Mouse (Mus musculus) forebrain, embryonic 13.5 days (tissue): Measurements from ENCODE around the gene Naga. TPM values are rescaled to one million over a fixed set of nuclear protein-coding genes. Genes with fewer than 3 reads are reported as not detected.
A peak's percentile ranks its signal among the peaks of the same experiment; 100 is the strongest.

Experiments used
- ATAC-seq: fragments of 200-750 bp; cut with Nextera tagmentation; 2 replicates; pipeline ENCODE4 v1.8.0; 2017
- H3K27ac ChIP-seq: fragments of 300-500 bp; sonication (generic); 2 replicates; pipeline ENCODE4 v1.5.1; 2015; ENCODE audit warnings: inconsistent platforms, mild to moderate bottlenecking, moderate library complexity
- H3K27me3 ChIP-seq: fragments of 300-500 bp; sonication (generic); 2 replicates; pipeline ENCODE4 v1.6.1; 2015; ENCODE audit warnings: mild to moderate bottlenecking, inconsistent platforms
- H3K36me3 ChIP-seq: fragments of 300-500 bp; sonication (generic); 2 replicates; pipeline ENCODE4 v1.6.1; 2015; ENCODE audit warnings: mild to moderate bottlenecking, inconsistent platforms; ENCODE audit not compliant: poor library complexity, severe bottlenecking
- H3K4me1 ChIP-seq: fragments of 300-500 bp; sonication (generic); 2 replicates; pipeline ENCODE4 v1.6.1; 2015; ENCODE audit warnings: inconsistent platforms
- H3K4me2 ChIP-seq: fragments of 300-500 bp; sonication (generic); 2 replicates; pipeline ENCODE4 v1.6.1; 2015; ENCODE audit warnings: inconsistent platforms, mild to moderate bottlenecking, moderate library complexity
- H3K4me3 ChIP-seq: fragments of 300-500 bp; sonication (generic); 2 replicates; pipeline ENCODE4 v1.5.1; 2015; ENCODE audit warnings: mild to moderate bottlenecking, inconsistent platforms
- H3K9ac ChIP-seq: fragments of 300-500 bp; sonication (generic); 2 replicates; pipeline ENCODE4 v1.6.1; 2015; ENCODE audit warnings: mild to moderate bottlenecking, inconsistent platforms
- H3K9me3 ChIP-seq: fragments of 300-500 bp; sonication (generic); replicated peaks from 2 replicates; pipeline ENCODE4 v1.6.1; 2016; ENCODE audit warnings: inconsistent platforms
- WGBS: fragments of 180-500 bp; shearing (Covaris S2); methylation state at CpG from one replicate; pipeline ENCODE4 v1.1.7; 2015; 5-methylcytosine and 5-hydroxymethylcytosine counted together
- polyA plus RNA-seq: library from polyadenylated mRNA; unstranded; fragments of >200 nt; fragmentation: Nextera tagmentation; extraction: Ambion mirVana; gene quantifications from 2 replicates; pipeline ENCODE4 v1.2.1, GENCODE M21; 2015

Gene Naga
- polyA plus RNA-seq, result 19.4 and 25.2 TPM in 2 replicates

- no peak within 1 kb of the TSS for H3K27ac ChIP-seq
- H3K4me3 ChIP-seq, result peak within 1 kb of the TSS; percentile 53
These were observed at the start of gene Naga, which contains the start of the genes Pheta2 and Smdt1 for GRCm38 (mm10) chr15:82338593-82339112. Gene Naga, minus strand, starts transcription at chr15:82338925. Gene Pheta2, plus strand, starts transcription at chr15:82338942. Gene Smdt1, plus strand, starts transcription at chr15:82338959.

GRCm38 (mm10) chr15:82385729-82386128 is 47.0 kb upstream of the Naga start:
- H3K4me1 ChIP-seq, result peaks cover 3% of the 10 kb centered on the region
- H3K9me3 ChIP-seq, result no peaks in the 10 kb centered on the region
- H3K27me3 ChIP-seq, result no peaks in the 10 kb centered on the region; the same call in 1 of the 2 replicates
- WGBS, result 84% methylated on average over 2 of the region's 2 CpGs
- no peak overlapping the region for H3K4me2 ChIP-seq
- no peaks in the 10 kb centered on the region for H3K36me3 ChIP-seq
- ATAC-seq, result no peak
- no peak overlapping the region for H3K27ac ChIP-seq
- H3K9ac ChIP-seq, result no peak overlapping the region
- no peak overlapping the region for H3K4me3 ChIP-seq

More at GRCm38 (mm10) chr15:82338593-82339112, at the start of gene Naga, which contains the start of the genes Pheta2 and Smdt1:
- H3K9me3 ChIP-seq, result no peaks in the 10 kb centered on the region
- H3K36me3 ChIP-seq, result peaks cover 21% of the 10 kb centered on the region
- H3K27me3 ChIP-seq, result peaks cover 20% of the 10 kb centered on the region
- peak; percentile 93 for ATAC-seq
- under 1% methylated on average over 41 of the region's 41 CpGs for WGBS
- H3K4me2 ChIP-seq, result peak within 1 kb of the TSS; percentile 66
- peak within 1 kb of the TSS; percentile 70 for H3K9ac ChIP-seq
- peaks cover 28% of the 10 kb centered on the region for H3K4me1 ChIP-seq

GRCm38 (mm10) chr15:82382441-82382840 is 43.7 kb upstream of the Naga start:
- Histone ChIP-seq H3K9ac (no peak overlapping the region), H3K36me3 (no peaks in the 10 kb centered on the region), H3K4me1 (peaks cover 16% of the 10 kb centered on the region), H3K27me3 (no peaks in the 10 kb centered on the region), H3K4me3 (no peak overlapping the region), H3K27ac (no peak overlapping the region), H3K4me2 (no peak overlapping the region), H3K9me3 (no peaks in the 10 kb centered on the region)
- WGBS, result 91% methylated on average over 2 of the region's 2 CpGs
- ATAC-seq, result no peak

GRCm38 (mm10) chr15:82380714-82381062 is 42.0 kb upstream of the Naga start:
- H3K27ac ChIP-seq, result no peak overlapping the region
- peak overlapping the region; percentile 28; the same call in 1 of the 2 replicates for H3K9ac ChIP-seq
- no peak for ATAC-seq
- H3K9me3 ChIP-seq, result no peaks in the 10 kb centered on the region
- peak overlapping the region; percentile 35 for H3K4me3 ChIP-seq
- H3K36me3 ChIP-seq, result no peaks in the 10 kb centered on the region
- WGBS, result 39% methylated on average over 7 of the region's 7 CpGs
- H3K4me2 ChIP-seq, result peak overlapping the region; percentile 60
- H3K4me1 ChIP-seq, result peaks cover 29% of the 10 kb centered on the region
- no peaks in the 10 kb centered on the region for H3K27me3 ChIP-seq

GRCm38 (mm10) chr15:82379871-82380713 is 41.4 kb upstream of the Naga start, which contains the start of gene Cyp2d22:
Gene Cyp2d22, minus strand, starts transcription at chr15:82380260.
- ATAC-seq, result peak; percentile 80
- Histone ChIP-seq H3K4me3 (peak within 1 kb of the TSS; percentile 35), H3K9me3 (no peaks in the 10 kb centered on the region), H3K9ac (peak within 1 kb of the TSS; percentile 28), H3K36me3 (no peaks in the 10 kb centered on the region), H3K27me3 (no peaks in the 10 kb centered on the region), H3K4me2 (peak within 1 kb of the TSS; percentile 60), H3K27ac (no peak within 1 kb of the TSS), H3K4me1 (peaks cover 29% of the 10 kb centered on the region)
- WGBS, result under 1% methylated on average over 17 of the region's 24 CpGs

- WGBS, result 19% methylated on average over 7 of the region's 7 CpGs
- Histone ChIP-seq H3K4me2 (peak overlapping the region; percentile 60), H3K27ac (no peak overlapping the region), H3K4me1 (peaks cover 29% of the 10 kb centered on the region), H3K9me3 (no peaks in the 10 kb centered on the region), H3K4me3 (peak overlapping the region; percentile 35), H3K36me3 (no peaks in the 10 kb centered on the region), H3K27me3 (no peaks in the 10 kb centered on the region), H3K9ac (peak overlapping the region; percentile 24)
- 0 out of 2 replicates have a peak, but pooled peaks have one; percentile 13 for ATAC-seq
These were observed 40.8 kb upstream of the Naga start for GRCm38 (mm10) chr15:82379511-82379870.

GRCm38 (mm10) chr15:82378261-82379180 is 39.8 kb upstream of the Naga start:
- Histone ChIP-seq H3K9me3 (no peaks in the 10 kb centered on the region), H3K27me3 (no peaks in the 10 kb centered on the region), H3K36me3 (no peaks in the 10 kb centered on the region), H3K9ac (no peak overlapping the region), H3K4me2 (no peak overlapping the region), H3K4me3 (no peak overlapping the region), H3K4me1 (peaks cover 29% of the 10 kb centered on the region), H3K27ac (no peak overlapping the region)
- WGBS, result 57% methylated on average over 15 of the region's 15 CpGs
- no peak for ATAC-seq

GRCm38 (mm10) chr15:82377701-82378100 is 39.0 kb upstream of the Naga start:
- Histone ChIP-seq H3K27ac (no peak overlapping the region), H3K9ac (no peak overlapping the region), H3K4me1 (peaks cover 29% of the 10 kb centered on the region), H3K4me2 (no peak overlapping the region), H3K9me3 (no peaks in the 10 kb centered on the region), H3K36me3 (no peaks in the 10 kb centered on the region), H3K4me3 (no peak overlapping the region), H3K27me3 (no peaks in the 10 kb centered on the region)
- ATAC-seq, result no peak
- WGBS, result 76% methylated on average over 5 of the region's 5 CpGs

GRCm38 (mm10) chr15:82376393-82377138 is 37.8 kb upstream of the Naga start:
- Histone ChIP-seq H3K4me1 (peaks cover 29% of the 10 kb centered on the region), H3K9me3 (no peaks in the 10 kb centered on the region), H3K4me3 (no peak overlapping the region), H3K27me3 (no peaks in the 10 kb centered on the region), H3K27ac (peak overlapping the region; percentile 55), H3K4me2 (no peak overlapping the region), H3K9ac (no peak overlapping the region), H3K36me3 (no peaks in the 10 kb centered on the region)
- no peak for ATAC-seq
- WGBS, result 53% methylated on average over 17 of the region's 17 CpGs

- no peak for ATAC-seq
- Histone ChIP-seq H3K4me1 (peaks cover 27% of the 10 kb centered on the region), H3K9ac (no peak overlapping the region), H3K27me3 (no peaks in the 10 kb centered on the region), H3K36me3 (no peaks in the 10 kb centered on the region), H3K4me2 (no peak overlapping the region), H3K9me3 (no peaks in the 10 kb centered on the region), H3K27ac (peak overlapping the region; percentile 55), H3K4me3 (no peak overlapping the region)
- 90% methylated on average over 9 of the region's 9 CpGs for WGBS
These were observed 37.1 kb upstream of the Naga start for GRCm38 (mm10) chr15:82375855-82376254.

- Histone ChIP-seq H3K4me2 (no peak overlapping the region), H3K4me1 (peaks cover 17% of the 10 kb centered on the region), H3K27ac (no peak overlapping the region), H3K9ac (no peak overlapping the region), H3K27me3 (no peaks in the 10 kb centered on the region), H3K9me3 (no peaks in the 10 kb centered on the region), H3K4me3 (no peak overlapping the region), H3K36me3 (no peaks in the 10 kb centered on the region)
- 81% methylated on average over 5 of the region's 5 CpGs for WGBS
- no peak for ATAC-seq
These were observed 35.7 kb upstream of the Naga start for GRCm38 (mm10) chr15:82374437-82374836.
